Mouse (Mus musculus): Measurements from ENCODE around the gene Gpr37l1.
A peak's percentile ranks its signal among the peaks of the same experiment; 100 is the strongest.

Gpr37l1 gene

DNA sequence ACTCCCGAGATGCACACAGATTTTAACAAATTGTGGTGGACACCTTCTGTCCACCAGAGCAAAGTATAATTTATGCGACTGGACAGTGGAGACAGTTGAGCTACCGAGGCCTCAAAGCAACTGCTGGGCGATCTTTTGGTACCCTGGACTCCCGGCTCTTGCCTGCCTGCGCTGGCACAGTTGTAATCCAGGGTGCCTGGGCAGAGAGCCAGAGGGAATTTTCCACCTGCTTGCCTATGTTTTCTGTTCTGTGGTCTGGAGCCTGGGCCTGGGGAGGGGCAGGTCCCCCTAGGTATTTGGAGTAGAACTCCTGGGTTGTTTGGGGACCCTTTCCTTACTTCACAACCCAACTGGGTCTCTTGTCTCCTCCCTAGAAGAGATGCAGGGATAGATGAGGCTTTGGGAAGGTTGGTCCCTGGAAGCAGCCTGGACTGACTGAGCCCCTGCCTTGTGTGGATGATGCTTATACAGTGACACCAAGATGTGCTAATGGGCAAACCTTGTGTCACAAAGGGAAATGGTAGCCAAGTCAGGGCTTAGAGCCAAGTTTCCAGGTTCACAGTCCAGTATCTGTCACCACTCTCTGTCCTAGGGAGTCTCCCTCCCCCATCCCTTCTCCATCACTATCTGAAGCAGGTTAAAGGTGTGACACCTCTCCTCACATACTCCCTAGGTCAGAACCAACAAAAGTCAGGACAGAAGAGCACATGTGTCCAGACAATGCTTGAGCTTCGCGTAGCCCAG lies 14.6 kb upstream of the Gpr37l1 start:
- no peak for DNase-seq (ENCODE audit: low spot score)

DNA sequence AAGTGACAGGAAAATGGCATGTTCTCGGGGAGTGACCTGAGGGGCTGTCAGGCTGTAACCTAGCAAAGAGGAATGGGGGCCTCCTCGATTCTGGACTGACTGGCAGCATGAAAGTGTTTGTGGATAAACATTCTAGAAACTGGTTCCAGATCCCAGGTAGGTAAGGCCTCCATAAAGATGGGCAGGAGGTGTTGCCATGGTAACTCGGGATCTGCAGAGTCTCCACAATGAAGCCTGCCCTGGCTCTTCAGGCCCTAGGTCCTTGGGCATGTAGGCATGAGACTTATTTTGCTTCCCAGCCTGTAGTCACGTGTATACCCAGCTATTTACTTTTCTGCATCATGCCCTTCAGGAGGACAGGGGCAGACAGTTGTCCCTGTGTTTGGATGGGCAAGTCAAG lies 13.8 kb upstream of the Gpr37l1 start:
- DNase-seq (ENCODE audit: low spot score) = no peak

DNA sequence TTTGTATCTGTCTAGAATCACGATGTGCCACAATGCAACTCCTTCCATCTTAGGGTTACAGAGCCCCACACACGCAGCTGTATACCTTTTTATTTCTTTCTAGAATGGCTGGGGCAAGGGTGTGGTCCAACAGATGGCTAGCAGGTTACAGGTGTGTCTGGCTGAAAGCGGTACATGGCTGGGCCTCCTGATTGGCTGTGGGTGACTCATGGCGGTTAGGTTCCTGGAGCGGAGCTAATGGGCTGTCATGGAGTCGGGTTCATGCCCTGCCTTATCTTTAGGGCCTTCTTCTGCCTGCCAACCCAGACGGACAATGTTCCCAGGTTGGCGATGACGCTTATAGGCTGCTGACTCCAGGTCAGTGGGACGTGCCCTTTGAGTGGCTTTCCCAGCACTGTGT lies 13.3 kb upstream of the Gpr37l1 start:
- DNase-seq (ENCODE audit: low spot score) = no peak

DNA sequence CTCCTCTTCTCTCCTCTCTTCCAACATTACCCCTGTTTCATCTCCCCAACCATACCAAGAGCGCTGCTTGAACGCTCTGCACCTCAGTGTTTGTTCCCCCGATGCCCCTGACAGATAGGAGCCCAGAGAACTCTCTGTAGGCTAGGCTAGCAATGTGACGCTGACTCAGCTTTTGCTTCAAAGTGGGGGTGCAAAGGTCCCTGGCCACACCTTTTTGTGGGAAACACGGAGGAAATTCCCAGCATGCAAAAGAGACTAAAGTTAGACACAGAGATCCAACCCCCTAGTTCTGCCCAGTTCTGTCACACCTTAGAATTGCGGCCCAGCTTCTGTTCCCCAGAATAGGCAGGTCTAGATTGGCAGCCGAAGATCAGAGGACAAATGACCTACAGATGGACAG lies 11.4 kb upstream of the Gpr37l1 start:
- DNase-seq (ENCODE audit: low spot score) = no peak

DNA sequence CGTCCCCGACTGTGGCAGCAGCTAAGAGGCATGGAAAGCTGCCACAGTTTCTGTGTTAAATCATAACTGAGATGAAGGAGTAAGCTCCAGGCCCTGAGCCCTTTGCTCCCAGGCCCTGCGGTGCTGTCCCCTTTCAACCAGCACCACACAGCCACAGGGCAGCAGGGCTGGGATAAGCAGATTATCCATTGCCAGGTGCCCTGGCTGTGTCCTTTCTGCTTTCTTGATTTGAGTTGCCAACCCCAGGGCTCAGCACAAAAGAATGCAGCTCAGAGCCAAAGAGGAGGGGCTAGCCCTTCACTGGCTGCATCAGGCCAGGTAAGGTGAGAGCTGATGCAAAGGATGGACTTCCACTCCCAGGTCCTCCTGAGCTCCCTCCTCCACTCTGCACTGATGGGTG lies 10.2 kb upstream of the Gpr37l1 start:
- DNase-seq (ENCODE audit: low spot score) = no peak

DNA sequence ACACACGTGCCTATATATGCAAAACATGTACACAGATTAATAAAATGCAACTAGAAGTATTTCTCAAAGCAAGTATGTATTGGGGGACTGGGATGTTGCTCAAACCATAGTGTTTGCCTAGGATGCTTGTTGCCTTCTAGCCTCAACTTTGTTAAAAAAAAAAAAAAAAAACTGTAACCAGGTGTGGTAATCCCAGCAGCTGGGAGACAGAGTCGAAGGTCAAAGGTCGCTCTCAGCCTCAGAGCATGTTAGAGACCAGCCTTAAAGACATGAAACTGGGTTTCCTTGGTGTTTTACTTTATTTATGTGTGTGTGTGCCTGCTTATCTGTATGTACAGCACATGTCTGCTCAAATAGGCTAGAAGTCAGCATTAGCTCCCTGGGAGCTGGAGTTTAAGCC lies 7.7 kb upstream of the Gpr37l1 start:
- no peak for DNase-seq (ENCODE audit: low spot score)

DNA sequence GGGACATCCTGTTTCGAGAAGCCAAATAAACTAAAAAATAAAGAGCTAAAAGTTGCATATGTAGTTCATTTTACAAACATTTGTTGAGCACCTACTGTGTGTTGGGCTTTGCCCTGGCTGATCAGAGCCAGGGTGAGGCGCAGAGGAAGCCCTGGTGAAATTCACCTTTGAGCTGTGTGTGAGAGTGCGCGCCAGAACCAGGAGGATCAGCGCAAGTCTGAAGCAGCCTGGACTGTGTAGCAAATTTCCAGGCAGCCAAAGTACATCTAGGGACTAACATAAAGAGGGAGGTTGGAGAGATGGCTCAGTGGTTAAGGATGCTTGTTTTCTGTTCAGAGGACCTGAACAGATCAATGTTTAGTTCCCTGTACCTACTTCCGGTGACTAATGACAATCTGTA lies 5.8 kb upstream of the Gpr37l1 start:
- DNase-seq (ENCODE audit: low spot score) = no peak

DNA sequence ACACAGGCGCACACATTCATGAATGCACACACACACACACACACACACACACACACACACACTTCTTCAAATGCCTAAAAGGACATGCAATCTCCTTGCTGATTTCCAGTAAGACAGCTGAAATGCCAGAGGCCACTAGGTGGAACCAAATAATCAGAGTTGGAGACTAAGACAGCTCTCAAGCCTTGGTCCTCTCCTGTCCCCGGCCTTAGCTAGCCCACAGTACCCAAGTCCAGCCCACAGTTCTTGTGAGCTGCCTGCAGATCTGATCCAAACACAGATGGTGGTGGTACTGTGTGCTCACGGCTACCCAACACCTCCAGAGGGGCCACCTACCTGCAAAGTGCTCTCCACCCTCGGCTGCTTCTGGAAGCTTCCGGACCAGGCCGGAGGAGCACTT lies 4.5 kb upstream of the Gpr37l1 start:
- peak; percentile 77 for DNase-seq (ENCODE audit: low spot score)

DNA sequence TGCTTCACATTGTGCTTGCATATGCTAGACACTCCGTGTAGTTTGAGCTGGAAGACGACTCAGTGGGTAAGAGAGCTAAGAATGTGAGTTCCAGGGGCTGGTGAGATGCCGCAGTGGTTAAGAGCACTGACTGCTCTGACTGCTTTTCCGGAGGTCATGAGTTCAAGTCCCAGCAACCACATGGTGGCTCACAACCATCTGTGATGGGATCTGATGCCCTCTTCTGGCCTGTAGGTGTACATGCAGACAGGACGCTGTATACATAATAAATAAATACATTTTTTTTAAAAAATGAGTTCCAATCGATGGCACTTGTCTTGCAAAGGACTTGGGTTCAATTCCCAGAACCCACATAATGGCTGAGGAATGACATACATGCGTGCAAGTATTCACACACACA lies 3.7 kb upstream of the Gpr37l1 start:
- no peak for DNase-seq (ENCODE audit: low spot score)

DNA sequence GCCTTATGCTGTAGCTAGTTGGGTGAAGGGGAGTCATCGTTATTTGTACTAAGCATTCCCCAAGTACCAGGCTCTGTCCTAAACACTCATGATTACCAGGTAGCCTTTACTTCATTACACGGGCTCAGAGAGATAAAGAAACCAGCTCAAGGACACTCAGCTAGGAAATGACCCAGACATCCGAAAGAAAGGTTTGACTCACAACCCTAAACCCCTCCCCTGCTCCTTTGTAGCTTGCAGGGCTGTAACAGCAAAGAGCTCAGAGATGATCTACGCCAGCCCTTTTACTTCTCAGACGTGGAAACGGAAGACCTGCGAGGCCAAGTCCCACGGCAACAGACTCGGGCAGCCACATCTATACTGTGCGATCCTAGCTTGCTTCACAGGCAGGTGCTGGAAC lies 2.8 kb upstream of the Gpr37l1 start:
- DNase-seq (ENCODE audit: low spot score) = no peak

DNA sequence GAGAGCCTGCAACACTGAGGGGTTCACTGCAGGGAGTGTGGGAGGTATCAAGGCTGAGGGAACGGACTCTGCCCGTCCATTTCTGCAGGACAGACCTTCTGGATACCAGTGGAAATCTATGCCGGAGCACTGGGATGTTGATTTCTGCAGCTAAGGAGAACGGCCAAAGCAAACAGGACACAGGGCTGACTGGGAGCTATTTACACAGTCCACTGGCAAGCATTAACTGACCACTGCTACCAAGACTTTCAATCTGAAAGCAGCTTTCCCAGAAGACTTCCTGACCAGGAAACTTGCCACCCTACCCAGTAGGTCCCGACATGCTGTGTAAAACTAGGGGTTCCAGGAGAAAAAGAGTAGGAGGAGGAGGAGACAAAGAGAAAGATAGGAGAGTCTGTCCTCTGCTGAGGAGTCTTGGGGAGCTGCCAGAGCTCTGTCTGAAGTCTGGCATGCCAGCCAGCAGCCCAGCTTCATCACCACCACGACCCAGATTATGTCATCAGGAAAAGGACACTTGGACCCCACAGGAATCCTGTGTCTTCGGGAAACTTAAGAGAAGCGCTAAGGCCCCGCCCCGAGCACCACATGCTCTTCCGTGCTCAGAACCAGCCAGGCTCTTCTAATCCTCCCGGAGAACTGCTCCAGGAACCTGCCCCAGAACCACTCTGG lies 2.2 kb upstream of the Gpr37l1 start:
- DNase-seq (ENCODE audit: low spot score) = peak; percentile 74

DNA sequence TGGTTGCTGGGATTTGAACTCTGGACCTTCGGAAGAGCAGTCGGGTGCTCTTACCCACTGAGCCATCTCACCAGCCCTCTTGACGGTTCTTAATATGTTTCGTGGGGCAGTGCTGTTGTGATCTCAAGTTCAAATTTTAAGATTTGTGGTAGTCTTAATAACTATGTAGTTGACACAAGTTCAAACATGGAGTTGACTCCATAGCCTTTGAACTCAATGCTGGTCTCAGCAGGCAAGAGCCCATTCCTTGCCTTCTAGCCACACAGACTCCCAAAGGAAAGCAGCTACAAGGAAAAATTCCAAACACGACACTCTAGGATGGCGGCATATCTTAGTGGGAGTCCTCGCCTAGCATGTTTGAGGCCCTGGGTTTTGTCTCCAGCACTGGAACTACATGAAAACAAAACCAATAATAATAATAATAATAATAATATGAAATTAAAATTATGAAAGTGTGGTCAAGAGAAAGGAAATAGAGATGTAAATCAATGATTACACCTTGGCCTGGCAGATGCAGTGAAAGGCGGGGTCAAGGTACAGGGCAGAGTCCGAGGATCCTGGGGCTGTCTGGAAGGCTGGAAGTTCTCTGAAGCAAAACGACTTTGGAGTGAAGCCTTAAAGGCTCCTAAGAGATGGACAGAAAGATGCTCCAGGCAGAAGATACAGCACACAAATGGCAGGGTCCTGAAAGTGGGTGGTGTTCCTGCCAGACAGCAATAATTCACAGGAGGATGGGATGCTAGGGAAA lies 1.1 kb upstream of the Gpr37l1 start:
- DNase-seq (ENCODE audit: low spot score) = no peak

DNA sequence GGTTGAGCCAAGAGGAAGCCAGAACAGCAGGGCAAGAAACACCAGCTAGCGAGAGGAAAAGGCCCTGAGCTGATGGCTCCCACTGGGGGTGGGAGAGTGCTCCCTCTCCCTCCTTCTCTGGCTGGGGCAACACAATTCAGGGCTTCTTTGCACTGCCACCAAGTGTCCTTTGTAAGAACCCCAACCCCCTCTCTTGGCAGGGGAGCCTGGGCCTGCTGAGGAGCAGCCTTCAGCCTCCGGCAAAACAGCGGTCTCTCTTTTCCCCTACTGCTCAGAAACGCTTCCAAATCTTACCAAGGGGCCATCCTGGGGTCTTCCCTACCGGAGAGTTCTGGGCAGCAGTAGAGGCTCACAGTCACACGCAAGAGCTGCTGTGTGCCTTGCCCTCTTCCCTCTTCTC lies 4.8 kb downstream of the Gpr37l1 start:
- DNase-seq (ENCODE audit: low spot score) = no peak

DNA sequence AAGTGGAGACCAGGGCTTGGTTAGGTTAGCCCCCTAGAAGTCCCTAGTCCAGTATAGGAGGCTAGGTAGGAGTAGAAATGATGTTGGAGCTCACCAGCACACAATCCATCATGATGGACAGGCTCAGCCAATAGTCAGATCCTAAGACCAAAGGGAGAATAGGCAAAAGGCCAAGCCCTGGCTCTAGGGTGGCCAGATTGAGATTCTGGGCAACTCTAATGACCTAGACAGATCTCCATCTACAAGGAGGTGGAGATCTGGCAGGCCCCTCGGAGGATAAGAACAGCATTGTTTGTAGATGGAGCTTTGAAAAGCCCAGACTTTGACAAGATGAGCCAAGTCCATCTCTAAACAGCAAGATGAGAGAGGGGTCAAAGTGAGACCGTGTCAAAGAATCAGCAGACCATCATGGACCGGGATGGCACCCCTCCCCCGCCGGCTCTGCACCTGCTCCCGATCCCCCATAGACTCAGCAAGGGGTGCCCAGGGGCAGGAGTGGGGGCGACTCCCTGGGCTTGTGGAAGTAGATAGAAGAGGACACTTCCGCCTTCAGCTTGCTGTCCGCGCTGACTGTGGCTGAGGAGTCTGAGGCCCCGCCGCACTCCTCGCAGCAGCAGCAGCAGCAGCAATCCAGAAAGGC lies 7.0 kb downstream of the Gpr37l1 start:
- DNase-seq (ENCODE audit: low spot score) = no peak

DNA sequence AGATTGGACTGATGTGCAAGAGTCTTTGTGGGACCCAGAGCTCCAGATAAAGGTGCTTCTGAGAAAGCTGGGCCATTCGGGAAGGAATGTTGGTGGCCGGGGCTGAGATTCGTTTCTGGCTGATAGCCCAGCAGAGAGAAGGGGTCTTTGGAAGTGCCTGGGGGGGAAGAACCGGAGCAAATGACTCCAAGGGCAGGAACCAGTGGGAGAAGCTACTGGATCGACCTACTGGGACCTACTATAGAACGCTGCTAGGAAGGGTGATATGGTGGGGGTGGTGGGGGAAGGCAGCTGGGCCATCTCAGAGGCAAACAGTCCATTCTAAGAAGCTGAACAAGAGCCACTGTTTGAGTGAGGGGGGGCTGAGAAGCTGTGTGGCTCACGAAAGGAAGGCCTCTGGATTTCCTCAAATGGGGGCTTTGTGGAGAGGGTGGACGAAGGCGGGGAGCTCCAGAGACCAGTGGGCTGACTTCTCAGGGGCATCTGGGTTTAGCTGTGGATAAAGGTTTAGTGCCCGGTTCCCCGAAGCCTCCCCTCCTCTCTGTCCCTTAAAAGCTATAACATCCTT lies 7.8 kb downstream of the Gpr37l1 start:
- DNase-seq (ENCODE audit: low spot score) = no peak

DNA sequence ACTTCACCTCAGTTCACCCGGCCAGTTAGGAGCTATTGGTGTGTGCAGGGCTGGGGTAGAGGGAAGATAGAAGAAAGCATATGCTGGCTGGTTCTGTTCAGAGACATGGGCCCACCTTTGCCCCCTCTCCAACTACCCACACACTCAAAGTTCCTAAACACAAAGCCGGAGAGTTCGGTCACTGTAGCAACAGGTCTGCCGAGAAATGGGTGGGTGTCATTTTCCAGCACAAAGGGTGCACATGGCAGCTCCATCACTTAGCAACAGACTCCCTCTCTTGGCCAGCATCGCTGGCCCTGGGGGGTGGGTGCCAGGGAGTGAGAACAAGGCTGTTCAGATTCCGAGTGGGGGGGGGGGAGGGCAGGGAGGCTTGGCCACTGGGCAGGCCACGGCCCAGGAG lies 8.4 kb downstream of the Gpr37l1 start:
- no peak for DNase-seq (ENCODE audit: low spot score)

DNA sequence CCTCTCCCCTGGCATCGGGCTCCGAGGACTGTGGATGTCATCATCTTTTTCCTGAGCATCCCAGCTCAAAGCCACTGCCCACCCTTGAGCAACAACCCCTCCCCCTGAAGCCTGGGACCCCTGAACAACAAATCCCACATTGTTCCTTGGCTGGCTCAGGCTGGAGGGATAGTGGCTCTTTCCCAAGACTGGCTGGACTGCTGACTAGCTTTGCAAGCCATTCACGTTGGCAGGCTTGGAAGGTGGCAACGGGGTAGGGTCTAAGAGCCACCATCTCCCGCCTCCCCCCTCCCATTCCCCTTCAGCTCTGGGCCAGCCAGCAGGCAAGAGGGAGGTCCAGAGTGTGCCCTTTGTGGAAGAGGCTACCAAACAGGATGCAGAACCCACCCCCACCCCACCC lies 8.8 kb downstream of the Gpr37l1 start:
- no peak for DNase-seq (ENCODE audit: low spot score)

DNA sequence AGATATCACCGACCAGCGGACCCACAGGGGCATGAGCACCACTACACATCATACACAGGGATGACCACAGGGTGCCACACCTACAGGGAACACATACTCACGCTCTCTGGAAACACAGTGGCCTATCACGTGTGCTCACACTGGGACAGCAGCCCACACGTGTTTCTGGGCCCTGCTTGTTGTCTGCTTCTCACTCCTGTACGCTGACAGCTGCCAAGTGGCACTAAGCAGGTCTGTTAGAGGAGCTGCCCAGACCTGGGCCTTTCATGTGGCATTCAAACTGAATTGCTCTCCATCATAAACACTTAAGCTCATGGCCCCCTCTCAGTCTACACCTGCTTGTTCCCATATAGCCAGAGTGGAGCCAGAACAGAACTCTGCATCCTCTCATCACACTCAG lies 11.2 kb downstream of the Gpr37l1 start:
- DNase-seq (ENCODE audit: low spot score) = no peak

DNA sequence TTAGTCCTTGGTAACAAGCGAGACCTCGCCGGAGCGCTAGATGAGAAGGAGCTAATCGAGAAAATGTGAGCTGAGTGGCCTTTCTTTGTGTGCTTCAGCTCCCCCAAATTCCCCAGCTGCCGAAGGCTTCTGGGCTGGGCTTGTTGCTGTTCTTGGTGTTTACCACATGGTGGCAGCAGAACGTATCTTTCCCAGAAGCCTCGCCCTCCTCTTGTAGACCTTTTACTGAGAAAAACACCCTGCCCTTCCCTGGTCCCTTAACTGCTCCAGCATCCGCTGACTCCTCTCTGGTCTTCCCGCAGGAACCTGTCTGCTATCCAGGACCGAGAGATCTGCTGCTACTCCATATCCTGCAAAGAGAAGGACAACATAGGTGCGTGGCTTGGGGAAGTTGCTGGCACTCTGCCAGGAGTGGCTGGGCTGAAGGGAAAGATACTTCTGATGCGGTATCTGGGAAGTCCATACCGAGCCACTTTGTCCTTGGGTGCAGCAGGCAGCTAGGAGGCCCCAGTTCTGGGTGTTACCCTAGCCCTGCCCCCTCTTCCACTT lies 13.0 kb downstream of the Gpr37l1 start:
- peak; percentile 82 for DNase-seq (ENCODE audit: low spot score)

DNA sequence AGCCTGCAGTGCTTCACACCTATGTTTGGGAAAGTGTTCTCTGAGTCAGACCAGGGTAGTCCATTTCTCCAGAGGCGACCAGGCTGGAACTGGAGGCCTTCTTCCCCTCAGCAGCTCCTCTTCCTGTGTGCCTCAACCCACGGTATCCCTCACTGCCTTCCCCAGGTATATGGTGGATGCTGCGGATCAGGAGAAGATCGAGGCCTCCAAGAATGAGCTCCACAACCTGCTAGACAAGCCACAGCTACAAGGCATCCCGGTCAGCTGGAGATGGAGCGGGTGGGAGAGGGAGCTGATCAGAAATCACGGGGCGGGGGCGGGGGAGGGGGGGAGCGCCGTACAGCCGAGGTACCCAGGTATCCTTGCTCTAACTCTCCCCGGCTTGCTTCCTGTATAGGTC lies 13.5 kb downstream of the Gpr37l1 start:
- no peak for DNase-seq (ENCODE audit: low spot score)

DNA sequence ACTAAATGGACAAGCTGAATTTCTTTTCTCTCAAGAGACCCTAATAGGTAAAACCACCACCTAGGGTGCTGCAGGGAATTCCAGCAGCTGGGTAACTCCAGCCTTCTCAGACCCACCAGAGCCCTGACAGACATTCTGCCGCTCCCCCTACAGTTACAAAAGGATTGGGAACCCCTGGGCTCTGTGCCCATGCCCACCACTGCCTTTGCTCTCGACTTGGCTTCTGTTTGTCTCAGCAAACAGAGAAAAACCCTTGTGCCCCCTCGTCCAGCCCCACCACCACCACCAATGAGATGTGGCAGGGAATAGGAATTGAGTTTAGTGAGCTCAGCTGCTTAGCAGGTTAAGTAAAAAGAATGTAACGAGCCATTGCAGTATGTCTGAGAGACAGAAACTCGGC lies 18.5 kb downstream of the Gpr37l1 start:
- peak; percentile 42 for DNase-seq (ENCODE audit: low spot score)

DNA sequence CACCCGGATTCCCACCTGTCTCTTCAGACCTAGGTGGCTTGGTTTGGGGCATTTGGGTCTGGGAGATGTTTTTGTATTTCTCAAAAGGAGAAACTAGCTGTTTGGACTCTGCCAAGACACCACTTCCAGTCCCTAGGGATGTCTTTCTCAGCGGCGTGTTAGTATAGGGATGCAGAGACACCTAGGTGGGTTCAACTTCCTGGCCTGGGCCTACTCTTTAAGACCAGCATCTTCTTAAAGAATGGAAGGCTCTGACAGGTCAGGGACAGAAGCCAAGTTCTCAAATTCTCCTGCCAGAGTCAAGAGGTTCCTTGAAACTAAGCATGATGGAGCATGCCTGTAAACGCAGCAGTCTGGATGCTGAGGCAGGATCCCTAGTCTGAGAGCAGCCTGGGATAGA lies 19.0 kb downstream of the Gpr37l1 start:
- peak; percentile 35 for DNase-seq (ENCODE audit: low spot score)

Measured in testis, postnatal 10 days (tissue).